Mouse (Mus musculus) forebrain, postnatal 0 days (tissue): ENCODE results near the gene Sncg. TPM values are rescaled to one million over a fixed set of nuclear protein-coding genes. Genes with fewer than 3 reads are reported as not detected.
A peak's percentile ranks its signal among the peaks of the same experiment; 100 is the strongest.

ENCODE experiments used
- ATAC-seq: fragments of 200-750 bp; cut with Nextera tagmentation; 2 replicates; pipeline ENCODE4 v1.8.0; 2017; ENCODE audit warnings: mild to moderate bottlenecking, moderate library complexity
- DNase-seq: peaks from one replicate; pipeline ENCODE4 v3.0.0-alpha.2; 2015
- H3K27ac ChIP-seq: fragments of 300-500 bp; sonication (generic); 2 replicates; pipeline ENCODE4 v1.5.1; 2014; ENCODE audit warnings: low read depth, mild to moderate bottlenecking, antibody characterized with exemption, low read length, moderate library complexity, mixed read lengths
- H3K27me3 ChIP-seq: fragments of 300-500 bp; sonication (generic); 2 replicates; pipeline ENCODE4 v1.6.1; 2014; ENCODE audit warnings: mild to moderate bottlenecking, low read length, mixed read lengths; ENCODE audit not compliant: insufficient read depth
- H3K36me3 ChIP-seq: fragments of 300-500 bp; sonication (generic); 2 replicates; pipeline ENCODE4 v1.6.1; 2014; ENCODE audit warnings: mild to moderate bottlenecking, moderate library complexity; ENCODE audit not compliant: insufficient read depth
- H3K4me1 ChIP-seq: fragments of 300-500 bp; sonication (generic); 2 replicates; pipeline ENCODE4 v1.6.1; 2014; ENCODE audit warnings: antibody characterized with exemption; ENCODE audit not compliant: insufficient read depth
- H3K4me2 ChIP-seq: fragments of 300-500 bp; sonication (generic); 2 replicates; pipeline ENCODE4 v1.6.1; 2014; ENCODE audit warnings: low read depth, mild to moderate bottlenecking, moderate library complexity
- H3K4me3 ChIP-seq: fragments of 300-500 bp; sonication (generic); 2 replicates; pipeline ENCODE4 v1.5.1; 2014; ENCODE audit warnings: low read depth, low read length, mixed read lengths
- H3K9ac ChIP-seq: fragments of 300-500 bp; sonication (generic); 2 replicates; pipeline ENCODE4 v1.6.1; 2014; ENCODE audit warnings: mild to moderate bottlenecking
- H3K9me3 ChIP-seq: fragments of 300-500 bp; sonication (generic); 2 replicates; pipeline ENCODE4 v1.6.1; 2016; ENCODE audit warnings: low read length
- CTCF ChIP-seq: sonication (generic); IDR thresholded peaks from 2 replicates; pipeline ENCODE4 v1.5.1; 2016; ENCODE audit warnings: antibody characterized with exemption, control low read depth, low read depth
- WGBS: fragments of 180-500 bp; shearing (Covaris S2); extraction: QIAGEN DNeasy Blood & Tissue Kit; methylation state at CpG from one replicate; pipeline ENCODE4 v1.1.7; 2014; 5-methylcytosine and 5-hydroxymethylcytosine counted together
- polyA plus RNA-seq: library from polyadenylated mRNA; unstranded; fragments of >200 nt; fragmentation: Nextera tagmentation; extraction: Ambion mirVana; gene quantifications from 2 replicates; pipeline ENCODE4 v1.2.1, GENCODE M21; 2015
- total RNA-seq: library from RNA; depleted of rRNA; stranded (reverse); fragments of >200 nt; gene quantifications from 2 replicates; pipeline ENCODE4 v1.2.3, GENCODE M21; 2014

Gene Sncg
- total and polyA plus RNA-seq, 2 experiments from 2014 or later: 2.1 to 3.9 TPM

GRCm38 (mm10) chr14:34362726-34363445 is 11.7 kb downstream of the Sncg start:
- peak; percentile 76 for TF ChIP-seq CTCF

GRCm38 (mm10) chr14:34362135-34362534 is 12.5 kb downstream of the Sncg start:
- Histone ChIP-seq H3K4me3 (no peak overlapping the region), H3K27ac (no peak overlapping the region), H3K9ac (no peak overlapping the region), H3K4me1 (peaks cover 9% of the 10 kb centered on the region; the same call in 1 of the 2 replicates), H3K9me3 (no peaks in the 10 kb centered on the region), H3K4me2 (no peak overlapping the region), H3K36me3 (no peaks in the 10 kb centered on the region), H3K27me3 (no peaks in the 10 kb centered on the region)
- no peak for TF ChIP-seq CTCF
- ATAC-seq: no peak
- no peak for DNase-seq
- WGBS: 84% methylated on average over 4 of the region's 4 CpGs

More at GRCm38 (mm10) chr14:34362726-34363445, 11.7 kb downstream of the Sncg start:
- H3K4me3 ChIP-seq: peak overlapping the region; percentile 44
- ATAC-seq: peak; percentile 70
- peak overlapping the region; percentile 66 for H3K9ac ChIP-seq
- no peaks in the 10 kb centered on the region for H3K27me3 ChIP-seq
- WGBS: 33% methylated on average over 18 of the region's 18 CpGs
- H3K27ac ChIP-seq: peak overlapping the region; percentile 79
- DNase-seq: peak; percentile 83
- no peaks in the 10 kb centered on the region for H3K9me3 ChIP-seq
- H3K4me2 ChIP-seq: peak overlapping the region; percentile 81
- peaks cover 9% of the 10 kb centered on the region; the same call in 1 of the 2 replicates for H3K4me1 ChIP-seq
- no peaks in the 10 kb centered on the region for H3K36me3 ChIP-seq

DNA sequence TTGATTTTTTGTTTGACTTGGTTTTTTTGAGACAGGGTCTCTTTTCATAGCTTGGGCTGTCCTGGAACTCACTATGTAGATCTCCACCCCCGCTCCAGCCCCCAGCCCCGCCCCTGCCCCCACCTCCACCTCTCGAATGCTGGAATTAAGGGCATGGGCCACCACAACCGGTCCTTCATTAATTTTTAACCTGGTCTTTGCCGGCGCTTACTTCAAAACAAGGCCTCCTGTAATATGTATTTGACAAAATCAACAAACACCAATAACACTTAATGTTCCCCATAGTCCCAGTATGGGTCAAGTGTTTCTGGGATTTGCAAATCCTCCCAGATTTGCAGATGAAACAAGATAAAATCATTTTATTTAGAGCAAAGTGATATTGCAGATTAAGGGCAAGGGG is 14.3 kb downstream of the Sncg start:
- H3K36me3 ChIP-seq: no peaks in the 10 kb centered on the region
- no peak overlapping the region for H3K27ac ChIP-seq
- 47% methylated on average over 6 of the region's 6 CpGs for WGBS
- no peak overlapping the region for H3K4me3 ChIP-seq
- TF ChIP-seq CTCF: no peak
- H3K4me2 ChIP-seq: no peak overlapping the region
- H3K9me3 ChIP-seq: no peaks in the 10 kb centered on the region
- DNase-seq: no peak
- H3K9ac ChIP-seq: no peak overlapping the region
- H3K4me1 ChIP-seq: peaks cover 9% of the 10 kb centered on the region; the same call in 1 of the 2 replicates
- no peak for ATAC-seq
- no peaks in the 10 kb centered on the region for H3K27me3 ChIP-seq

- no peaks in the 10 kb centered on the region for H3K9me3 ChIP-seq
- peaks cover 9% of the 10 kb centered on the region; the same call in 1 of the 2 replicates for H3K4me1 ChIP-seq
- ATAC-seq (no peak), DNase-seq (no peak)
- no peak overlapping the region for H3K4me2 ChIP-seq
- no peak overlapping the region for H3K27ac ChIP-seq
- no peaks in the 10 kb centered on the region for H3K27me3 ChIP-seq
- H3K36me3 ChIP-seq: no peaks in the 10 kb centered on the region
- WGBS: 26% methylated on average over 5 of the region's 5 CpGs
- TF ChIP-seq CTCF: no peak
- no peak overlapping the region for H3K9ac ChIP-seq
- no peak overlapping the region for H3K4me3 ChIP-seq
Observed at GRCm38 (mm10) chr14:34359676-34360244, 14.8 kb downstream of the Sncg start.

- 78% methylated on average over 7 of the region's 7 CpGs for WGBS
- Histone ChIP-seq H3K4me2 (no peak overlapping the region), H3K9ac (no peak overlapping the region), H3K27me3 (no peaks in the 10 kb centered on the region), H3K9me3 (no peaks in the 10 kb centered on the region), H3K27ac (no peak overlapping the region), H3K36me3 (no peaks in the 10 kb centered on the region), H3K4me3 (no peak overlapping the region), H3K4me1 (no peaks in the 10 kb centered on the region)
- DNase-seq: no peak
- ATAC-seq: no peak
- no peak for TF ChIP-seq CTCF
Observed at GRCm38 (mm10) chr14:34357671-34358455, 16.7 kb downstream of the Sncg start.

DNA sequence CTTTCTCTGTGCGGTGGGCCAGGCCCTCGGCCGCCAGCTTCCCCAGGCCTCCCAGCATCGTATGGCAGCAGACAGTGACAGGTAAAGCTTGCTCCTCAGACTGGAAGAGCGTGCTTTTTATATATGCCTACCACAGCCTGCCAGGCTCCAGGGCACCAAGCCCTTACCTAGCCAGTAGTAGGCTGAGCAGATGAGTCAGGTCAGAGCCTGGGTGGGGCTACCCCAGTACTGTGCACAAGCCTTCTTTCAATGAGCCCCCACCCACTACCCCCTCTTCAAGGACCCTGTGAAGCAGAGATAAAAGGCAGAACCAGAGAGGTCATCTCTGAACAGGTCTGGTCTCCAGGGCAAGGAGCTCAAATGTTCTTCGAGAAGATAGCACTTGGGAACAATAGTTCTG is 19.3 kb downstream of the Sncg start, which contains the start of gene Fam25c:
Fam25c (minus strand) TSS at position 133 of the 400 bp plus-strand sequence.
- no peak within 1 kb of the TSS for H3K4me2 ChIP-seq
- no peak for TF ChIP-seq CTCF
- DNase-seq (no peak), ATAC-seq (no peak)
- H3K4me3 ChIP-seq: no peak within 1 kb of the TSS
- no peak within 1 kb of the TSS for H3K9ac ChIP-seq
- no peaks in the 10 kb centered on the region for H3K9me3 ChIP-seq
- H3K27ac ChIP-seq: no peak within 1 kb of the TSS
- no peaks in the 10 kb centered on the region for H3K4me1 ChIP-seq
- no peaks in the 10 kb centered on the region for H3K27me3 ChIP-seq
- no peaks in the 10 kb centered on the region for H3K36me3 ChIP-seq
- 81% methylated on average over 6 of the region's 6 CpGs for WGBS
